Mouse (Mus musculus) limb, embryonic 10.5 days (tissue): ENCODE data around the gene Mesd. TPM values are rescaled to one million over a fixed set of nuclear protein-coding genes. Genes with fewer than 3 reads are reported as not detected.

Experiments
- DNase-seq: peaks from one replicate; pipeline ENCODE4 v3.0.0-alpha.2; 2017; ENCODE audit warnings: low spot score
- H3K27ac ChIP-seq: fragments of 300-500 bp; sonication (generic); 2 replicates; pipeline ENCODE4 v1.5.1; 2016; ENCODE audit warnings: mild to moderate bottlenecking
- H3K27me3 ChIP-seq: fragments of 300-500 bp; sonication (generic); 2 replicates; pipeline ENCODE4 v1.6.1; 2016; ENCODE audit warnings: low read depth, mild to moderate bottlenecking; ENCODE audit not compliant: poor library complexity, severe bottlenecking
- H3K36me3 ChIP-seq: fragments of 300-500 bp; sonication (generic); 2 replicates; pipeline ENCODE4 v1.6.1; 2016; ENCODE audit warnings: mild to moderate bottlenecking, moderate library complexity
- H3K4me1 ChIP-seq: fragments of 300-500 bp; sonication (generic); 2 replicates; pipeline ENCODE4 v1.6.1; 2016
- H3K4me3 ChIP-seq: fragments of 300-500 bp; sonication (generic); 2 replicates; pipeline ENCODE4 v1.5.1; 2016; ENCODE audit warnings: mild to moderate bottlenecking, moderate library complexity
- H3K9me3 ChIP-seq: fragments of 300-500 bp; sonication (generic); replicated peaks from 2 replicates; pipeline ENCODE4 v1.6.1; 2016; ENCODE audit warnings: mild to moderate bottlenecking
- WGBS: fragments of 180-500 bp; shearing (Covaris S2); methylation state at CpG from one replicate; pipeline ENCODE4 v1.1.7; 2016; 5-methylcytosine and 5-hydroxymethylcytosine counted together
- polyA plus RNA-seq: library from polyadenylated mRNA; unstranded; fragments of >200 nt; fragmentation: Nextera tagmentation; extraction: Ambion mirVana; gene quantifications from 2 replicates; pipeline ENCODE4 v1.2.1, GENCODE M21; 2016

Gene Mesd
- polyA plus RNA-seq = 104 and 106 TPM in 2 replicates

GRCm38 (mm10) chr7:83884021-83884658 is at the start of gene Mesd, which contains the start of gene Tlnrd1:
Gene Mesd (plus strand): TSS chr7:83884466.
Gene Tlnrd1 (minus strand): TSS chr7:83884305.
- H3K4me1 ChIP-seq = peaks cover 58% of the 10 kb centered on the region
- WGBS = under 1% methylated on average over 69 of the region's 69 CpGs
- H3K27ac ChIP-seq = peak within 1 kb of the TSS; percentile 98
- DNase-seq = peak; percentile 93
- H3K4me3 ChIP-seq = peak within 1 kb of the TSS; percentile 92
- 0 out of 2 replicates have a peak, but pooled peaks cover 2% of the 10 kb centered on the region for H3K9me3 ChIP-seq
- peaks cover 29% of the 10 kb centered on the region for H3K36me3 ChIP-seq
- no peaks in the 10 kb centered on the region for H3K27me3 ChIP-seq

GRCm38 (mm10) chr7:83838525-83839224 is 45.6 kb upstream of the Mesd start:
- Histone ChIP-seq H3K27ac (no peak overlapping the region), H3K36me3 (no peaks in the 10 kb centered on the region), H3K9me3 (no peaks in the 10 kb centered on the region), H3K27me3 (no peaks in the 10 kb centered on the region), H3K4me1 (no peaks in the 10 kb centered on the region; the same call in 1 of the 2 replicates), H3K4me3 (no peak overlapping the region)
- no peak for DNase-seq
- 81% methylated on average over 5 of the region's 5 CpGs for WGBS

DNA sequence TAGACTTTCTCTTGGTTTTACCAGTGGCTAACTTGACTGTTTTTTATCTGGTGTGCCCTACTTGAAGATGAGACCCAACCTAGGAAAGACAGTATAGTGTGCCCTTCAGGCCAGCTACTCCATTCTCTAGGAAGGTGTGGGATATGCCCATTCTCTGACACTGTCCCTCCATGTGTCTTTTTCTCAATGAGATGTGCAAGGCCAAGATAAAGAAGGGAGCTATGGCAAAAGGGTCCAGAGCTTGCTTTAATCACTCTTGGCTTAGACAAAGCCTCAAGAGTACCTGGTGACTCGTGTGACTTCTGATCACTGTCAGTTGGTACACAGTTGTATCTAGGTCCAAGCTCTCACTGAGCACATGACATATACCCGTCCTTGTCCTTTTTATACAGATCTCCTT is 44.2 kb upstream of the Mesd start:
- no peaks in the 10 kb centered on the region for H3K36me3 ChIP-seq
- DNase-seq = no peak
- no peak overlapping the region for H3K4me3 ChIP-seq
- no peaks in the 10 kb centered on the region for H3K9me3 ChIP-seq
- no peaks in the 10 kb centered on the region for H3K27me3 ChIP-seq
- WGBS = 84% methylated on average over 2 of the region's 2 CpGs
- no peak overlapping the region for H3K27ac ChIP-seq
- H3K4me1 ChIP-seq = no peaks in the 10 kb centered on the region; the same call in 1 of the 2 replicates

GRCm38 (mm10) chr7:83842486-83843259 is 41.6 kb upstream of the Mesd start:
- no peak overlapping the region for H3K4me3 ChIP-seq
- DNase-seq = no peak
- peaks cover 15% of the 10 kb centered on the region for H3K4me1 ChIP-seq
- H3K27me3 ChIP-seq = no peaks in the 10 kb centered on the region
- no peak overlapping the region for H3K27ac ChIP-seq
- no peaks in the 10 kb centered on the region for H3K9me3 ChIP-seq
- 76% methylated on average over 6 of the region's 6 CpGs for WGBS
- no peaks in the 10 kb centered on the region for H3K36me3 ChIP-seq

- Histone ChIP-seq H3K4me1 (peaks cover 22% of the 10 kb centered on the region), H3K9me3 (no peaks in the 10 kb centered on the region), H3K27ac (no peak overlapping the region), H3K4me3 (no peak overlapping the region), H3K27me3 (no peaks in the 10 kb centered on the region), H3K36me3 (no peaks in the 10 kb centered on the region)
- no peak for DNase-seq
- WGBS = 77% methylated on average over 3 of the region's 3 CpGs
These were observed 39.5 kb upstream of the Mesd start for GRCm38 (mm10) chr7:83844807-83845206.

GRCm38 (mm10) chr7:83847187-83848075 is 36.8 kb upstream of the Mesd start:
- H3K4me1 ChIP-seq = peaks cover 29% of the 10 kb centered on the region
- H3K4me3 ChIP-seq = no peak overlapping the region
- H3K9me3 ChIP-seq = no peaks in the 10 kb centered on the region
- WGBS = 22% methylated on average over 5 of the region's 5 CpGs
- H3K27me3 ChIP-seq = no peaks in the 10 kb centered on the region
- H3K36me3 ChIP-seq = no peaks in the 10 kb centered on the region
- DNase-seq = peak; percentile 49
- peak overlapping the region; percentile 88 for H3K27ac ChIP-seq

GRCm38 (mm10) chr7:83851569-83852380 is 32.5 kb upstream of the Mesd start:
- no peak for DNase-seq
- 72% methylated on average over 5 of the region's 5 CpGs for WGBS
- peak overlapping the region; percentile 42 for H3K27ac ChIP-seq

DNA sequence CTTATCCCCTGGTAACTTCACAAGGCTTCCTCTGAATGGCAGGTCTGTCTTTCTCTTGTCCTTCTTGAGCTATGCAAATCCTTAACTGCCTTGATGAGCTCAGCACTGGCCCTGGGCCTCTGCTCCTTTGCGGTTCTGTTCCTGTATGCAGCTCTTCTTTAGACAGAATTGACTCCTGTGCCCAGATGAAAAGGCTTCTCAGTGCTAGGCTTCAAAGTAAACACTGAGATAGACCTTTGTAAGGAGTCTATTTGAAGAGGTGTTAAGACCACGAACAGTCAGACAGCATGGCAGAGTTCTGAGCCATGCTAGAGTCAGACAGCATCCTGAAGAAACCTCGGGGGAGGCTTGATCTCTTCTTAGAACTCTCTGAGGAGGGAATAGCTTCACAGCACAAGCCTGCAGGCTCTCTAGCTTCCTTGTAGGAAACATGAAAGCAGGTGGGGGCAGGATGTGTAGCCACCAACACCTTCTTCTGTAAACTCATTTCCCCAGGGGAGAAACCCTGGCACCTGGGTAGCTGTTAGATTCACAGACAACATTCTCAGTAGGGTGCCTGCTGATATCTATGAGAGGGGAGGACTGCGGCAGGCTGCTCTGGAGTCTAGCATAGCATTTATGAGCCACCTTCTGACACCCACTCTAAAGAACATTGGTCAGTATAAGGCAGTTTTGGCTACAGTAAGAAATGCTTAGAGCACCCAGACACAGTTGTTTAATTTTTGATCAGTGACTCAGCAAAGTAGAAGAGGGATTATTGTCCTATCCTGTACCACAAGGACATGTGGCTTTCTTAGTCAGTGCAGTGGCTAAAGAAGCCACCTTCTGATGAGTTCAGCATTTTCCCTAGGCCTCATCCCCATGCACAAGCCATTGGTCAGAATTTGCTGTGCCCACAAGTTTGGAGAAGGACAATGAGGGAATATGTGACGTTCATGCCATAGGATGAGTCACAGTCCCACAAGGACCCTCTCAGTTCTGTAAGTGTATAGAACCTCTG is 31.6 kb upstream of the Mesd start:
- H3K27ac ChIP-seq = peak overlapping the region; percentile 42
- H3K36me3 ChIP-seq = no peaks in the 10 kb centered on the region
- H3K9me3 ChIP-seq = no peaks in the 10 kb centered on the region
- H3K4me3 ChIP-seq = no peak overlapping the region
- 45% methylated on average over 5 of the region's 5 CpGs for WGBS
- H3K4me1 ChIP-seq = peaks cover 22% of the 10 kb centered on the region
- H3K27me3 ChIP-seq = no peaks in the 10 kb centered on the region
- DNase-seq = no peak

More at GRCm38 (mm10) chr7:83851569-83852380, 32.5 kb upstream of the Mesd start:
- Histone ChIP-seq H3K4me1 (peaks cover 29% of the 10 kb centered on the region), H3K36me3 (no peaks in the 10 kb centered on the region), H3K4me3 (no peak overlapping the region), H3K9me3 (no peaks in the 10 kb centered on the region), H3K27me3 (no peaks in the 10 kb centered on the region)

DNA sequence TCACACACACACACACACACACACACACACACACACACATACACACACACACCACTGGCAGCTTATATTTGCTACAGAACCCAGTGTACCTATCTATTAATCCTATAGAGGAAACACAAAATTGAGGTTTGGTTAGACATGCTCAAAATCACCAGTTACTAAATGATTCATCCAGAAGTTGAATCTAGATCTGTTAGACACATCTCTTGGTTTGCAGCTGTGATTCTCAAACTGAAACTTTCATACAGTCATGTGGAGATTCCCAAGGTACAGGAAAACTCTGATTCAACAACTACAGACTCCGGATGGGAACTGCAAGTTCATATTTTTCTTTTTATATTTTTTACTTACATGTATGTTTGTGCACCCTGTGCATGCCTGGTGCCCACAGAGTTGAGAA is 29.1 kb upstream of the Mesd start:
- Histone ChIP-seq H3K36me3 (no peaks in the 10 kb centered on the region), H3K4me1 (peaks cover 15% of the 10 kb centered on the region; the same call in 1 of the 2 replicates), H3K4me3 (no peak overlapping the region), H3K27ac (no peak overlapping the region), H3K27me3 (no peaks in the 10 kb centered on the region), H3K9me3 (no peaks in the 10 kb centered on the region)
- 98% methylated on average over 1 of the region's 1 CpGs for WGBS
- DNase-seq = no peak

DNA sequence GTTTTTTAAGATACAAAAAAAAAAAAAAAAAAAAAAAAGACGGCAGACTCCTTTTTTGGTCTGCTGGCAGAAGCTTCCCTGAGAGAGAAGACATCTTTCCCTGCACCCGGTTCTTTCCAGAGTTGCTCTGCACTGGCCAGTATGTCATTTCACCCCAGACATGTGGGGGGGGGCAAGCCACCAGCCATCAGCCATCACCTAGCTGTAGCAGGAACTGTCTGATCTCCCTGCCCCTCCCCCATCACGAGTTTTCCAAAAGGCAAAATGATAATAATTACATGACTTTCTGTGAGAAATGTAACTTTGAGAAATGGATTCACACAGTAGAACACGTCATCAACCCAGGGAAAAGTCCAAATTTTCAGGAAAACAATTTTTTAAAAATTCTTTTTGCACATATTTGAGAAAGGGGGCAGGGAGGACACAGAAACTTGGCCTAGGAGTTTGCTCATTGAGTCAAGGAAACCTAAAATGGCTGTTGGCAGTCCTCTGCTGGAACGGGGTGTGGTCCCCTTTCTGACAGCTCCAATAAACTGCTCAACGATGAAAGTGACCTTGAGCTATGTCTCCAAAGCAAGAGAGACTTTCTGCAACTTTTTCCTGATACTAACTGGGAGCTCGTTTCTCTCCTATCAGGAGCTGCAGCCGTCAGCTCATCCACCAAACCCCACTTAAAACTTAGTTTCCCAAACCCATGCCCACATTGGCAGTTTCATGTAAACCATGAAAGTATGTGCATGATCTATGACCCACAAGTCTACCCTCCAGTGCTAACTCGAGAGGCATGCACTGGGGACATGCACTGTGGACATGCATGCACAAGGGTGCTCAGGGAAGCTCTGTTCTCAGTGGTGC is 27.7 kb upstream of the Mesd start:
- no peak for DNase-seq
- H3K4me3 ChIP-seq = no peak overlapping the region
- 79% methylated on average over 9 of the region's 9 CpGs for WGBS
- H3K27ac ChIP-seq = no peak overlapping the region
- no peaks in the 10 kb centered on the region for H3K27me3 ChIP-seq
- H3K36me3 ChIP-seq = no peaks in the 10 kb centered on the region
- no peaks in the 10 kb centered on the region for H3K9me3 ChIP-seq
- H3K4me1 ChIP-seq = peaks cover 15% of the 10 kb centered on the region; the same call in 1 of the 2 replicates
